Mouse (Mus musculus): ENCODE results near the gene Atp6v1e2. TPM values are rescaled to one million over a fixed set of nuclear protein-coding genes. Genes with fewer than 3 reads are reported as not detected.
A peak's percentile ranks its signal among the peaks of the same experiment; 100 is the strongest.

Atp6v1e2 gene
- polyA plus RNA-seq, 2 experiments, result not detected

DNA sequence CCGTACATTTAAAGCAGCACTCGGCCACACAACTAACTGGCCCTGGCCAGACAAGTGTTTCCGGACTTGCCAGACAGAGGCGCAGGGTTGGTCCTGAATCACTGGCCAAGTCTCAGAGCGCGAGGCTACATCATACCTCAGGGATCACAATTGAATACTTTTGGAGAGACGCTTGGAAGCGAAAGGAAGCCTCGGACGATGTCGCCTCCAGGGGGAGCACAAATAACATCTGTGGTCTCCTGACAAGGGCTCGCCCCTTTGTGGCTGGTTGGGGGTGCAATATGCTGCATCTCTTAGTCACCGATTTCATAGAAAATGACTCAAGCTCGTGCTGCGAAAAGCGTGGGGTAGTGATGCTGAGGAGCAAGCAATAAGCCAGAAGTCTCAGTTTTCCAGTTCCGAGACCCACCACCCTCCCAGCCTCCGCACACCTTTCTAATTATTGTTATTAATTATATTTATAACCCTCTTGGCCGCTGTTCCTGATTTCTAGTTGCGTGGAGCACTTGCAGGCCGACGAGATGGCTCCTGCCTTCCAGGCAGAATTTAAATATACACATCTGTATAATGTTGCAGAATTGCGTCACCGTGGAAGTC lies 14.7 kb upstream of the Atp6v1e2 start:
- peak; percentile 40 for ATAC-seq (ENCODE audit: low FRiP score, low read depth)
- peaks cover 29% of the 10 kb centered on the region for H3K4me1 ChIP-seq (ENCODE audit: control insufficient read depth, insufficient read depth, low read length)
- H3K9me3 ChIP-seq (ENCODE audit: control insufficient read depth, low read length), result no peaks in the 10 kb centered on the region
- H3K27ac ChIP-seq (replicated peaks; ENCODE audit: low read depth, low read length), result peak overlapping the region; percentile 96
- DNase-seq (ENCODE audit: low spot score), result peak; percentile 93
- H3K9ac ChIP-seq (ENCODE audit: low read depth, low read length, severe bottlenecking), result peak overlapping the region; percentile 91
- TF ChIP-seq POLR2A (IDR thresholded peaks at IDR 0.05; ENCODE audit: borderline replicate concordance, extremely low read depth, insufficient read depth, insufficient read length), result no peak
- 0 out of 2 replicates have a peak, but pooled peaks cover 6% of the 10 kb centered on the region for H3K36me3 ChIP-seq (ENCODE audit: control insufficient read depth, insufficient read depth, low read length)
- under 1% methylated on average over 24 of the region's 24 CpGs for WGBS
- H3K4me2 ChIP-seq (replicated peaks; ENCODE audit: low read depth, low read length, severe bottlenecking), result peak overlapping the region; percentile 88
- no peaks in the 10 kb centered on the region for H3K27me3 ChIP-seq (ENCODE audit: control insufficient read depth, insufficient read depth, low read length)
- peak overlapping the region; percentile 80 for H3K4me3 ChIP-seq (replicated peaks; ENCODE audit: low read length)

DNA sequence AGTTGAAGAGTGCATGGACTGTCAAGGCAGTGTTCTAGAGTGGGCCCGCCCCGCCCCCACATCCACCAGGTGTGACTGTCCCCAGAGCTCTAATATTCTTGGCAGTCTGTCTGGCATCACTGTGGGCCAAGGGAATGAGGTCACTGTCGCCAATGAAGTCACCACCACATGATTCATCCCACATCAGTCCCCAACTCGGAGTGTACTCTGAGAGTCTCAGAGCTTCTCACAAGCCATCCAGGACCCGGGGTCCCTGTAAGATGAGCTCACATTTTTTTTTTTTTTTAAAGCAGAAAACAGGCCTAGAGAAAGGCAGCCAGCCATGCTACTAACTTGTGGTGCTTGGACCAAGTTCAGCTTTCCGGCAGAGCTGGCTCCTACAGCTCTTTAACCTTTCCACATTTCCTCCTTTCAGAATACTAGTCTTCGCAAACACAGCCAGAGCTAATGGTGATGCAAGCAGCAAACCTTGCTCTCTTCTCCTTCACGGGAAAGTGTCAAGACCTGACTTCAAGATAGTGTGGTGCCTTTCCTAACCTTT lies 13.7 kb upstream of the Atp6v1e2 start:
- Histone ChIP-seq H3K36me3 (ENCODE audit: control insufficient read depth, insufficient read depth, low read length) (no peaks in the 10 kb centered on the region), H3K4me3 (replicated peaks; ENCODE audit: low read length) (no peak overlapping the region), H3K4me1 (ENCODE audit: control insufficient read depth, insufficient read depth, low read length) (peaks cover 25% of the 10 kb centered on the region), H3K27ac (replicated peaks; ENCODE audit: low read depth, low read length) (peak overlapping the region; percentile 96), H3K27me3 (ENCODE audit: control insufficient read depth, insufficient read depth, low read length) (no peaks in the 10 kb centered on the region), H3K9me3 (ENCODE audit: control insufficient read depth, low read length) (no peaks in the 10 kb centered on the region), H3K4me2 (replicated peaks; ENCODE audit: low read depth, low read length, severe bottlenecking) (peak overlapping the region; percentile 88; the same call in 1 of the 2 replicates), H3K9ac (ENCODE audit: low read depth, low read length, severe bottlenecking) (no peak overlapping the region)
- ATAC-seq (ENCODE audit: low FRiP score, low read depth) (no peak), DNase-seq (ENCODE audit: low spot score) (peak; percentile 70)
- no peak for TF ChIP-seq POLR2A (IDR thresholded peaks at IDR 0.05; ENCODE audit: borderline replicate concordance, extremely low read depth, insufficient read depth, insufficient read length)
- 45% methylated on average over 8 of the region's 8 CpGs for WGBS

DNA sequence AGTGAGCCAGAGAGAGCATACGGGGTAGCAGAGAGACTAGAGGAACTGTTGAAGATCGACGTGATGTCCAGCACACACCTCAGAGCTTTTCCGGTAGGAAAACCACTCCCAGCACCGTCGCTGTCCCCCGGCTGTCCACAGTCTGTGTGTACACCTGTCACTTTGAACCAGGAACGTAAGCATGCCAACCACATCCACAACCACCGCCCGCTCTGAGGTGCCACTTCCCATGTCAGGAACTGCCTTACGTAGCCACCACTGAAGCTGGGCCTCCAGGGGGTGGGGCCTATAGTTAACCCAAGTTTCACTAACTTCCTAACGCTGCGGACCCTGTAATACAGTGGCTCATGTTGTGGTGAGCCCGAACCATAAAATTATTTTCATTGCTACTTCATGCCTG lies 10.3 kb upstream of the Atp6v1e2 start:
- Histone ChIP-seq H3K4me3 (replicated peaks; ENCODE audit: low read length) (no peak overlapping the region), H3K9ac (ENCODE audit: low read depth, low read length, severe bottlenecking) (no peak overlapping the region), H3K27ac (replicated peaks; ENCODE audit: low read depth, low read length) (no peak overlapping the region), H3K4me2 (replicated peaks; ENCODE audit: low read depth, low read length, severe bottlenecking) (no peak overlapping the region), H3K27me3 (ENCODE audit: control insufficient read depth, insufficient read depth, low read length) (no peaks in the 10 kb centered on the region), H3K9me3 (ENCODE audit: control insufficient read depth, low read length) (no peaks in the 10 kb centered on the region), H3K36me3 (ENCODE audit: control insufficient read depth, insufficient read depth, low read length) (no peaks in the 10 kb centered on the region), H3K4me1 (ENCODE audit: control insufficient read depth, insufficient read depth, low read length) (peaks cover 15% of the 10 kb centered on the region)
- TF ChIP-seq POLR2A (IDR thresholded peaks at IDR 0.05; ENCODE audit: borderline replicate concordance, extremely low read depth, insufficient read depth, insufficient read length), result no peak
- WGBS, result 77% methylated on average over 14 of the region's 14 CpGs
- no peak for DNase-seq (ENCODE audit: low spot score)
- no peak for ATAC-seq (ENCODE audit: low FRiP score, low read depth)

DNA sequence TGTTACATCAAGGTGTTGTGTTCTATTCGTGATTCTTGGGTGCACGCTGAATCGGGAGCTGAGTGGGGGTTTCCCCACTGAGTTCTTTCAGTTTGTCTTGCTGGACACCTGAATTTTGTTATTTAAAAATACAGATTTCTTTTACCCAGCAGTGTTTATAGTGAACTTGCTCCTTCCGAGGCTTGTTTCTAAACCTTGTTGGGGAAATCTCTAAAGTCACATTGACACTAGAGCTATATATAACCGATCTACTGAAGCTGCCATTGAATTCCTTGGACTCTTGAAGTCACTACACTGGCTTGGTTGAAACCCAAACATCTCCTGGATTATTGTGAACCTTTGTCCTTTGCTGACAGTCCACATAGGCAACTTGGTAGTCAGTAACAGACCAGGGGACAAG lies 9.5 kb upstream of the Atp6v1e2 start:
- H3K4me1 ChIP-seq (ENCODE audit: control insufficient read depth, insufficient read depth, low read length), result peaks cover 15% of the 10 kb centered on the region
- H3K27me3 ChIP-seq (ENCODE audit: control insufficient read depth, insufficient read depth, low read length), result no peaks in the 10 kb centered on the region
- no peak overlapping the region for H3K9ac ChIP-seq (ENCODE audit: low read depth, low read length, severe bottlenecking)
- WGBS, result 89% methylated on average over 5 of the region's 5 CpGs
- no peaks in the 10 kb centered on the region for H3K9me3 ChIP-seq (ENCODE audit: control insufficient read depth, low read length)
- TF ChIP-seq POLR2A (IDR thresholded peaks at IDR 0.05; ENCODE audit: borderline replicate concordance, extremely low read depth, insufficient read depth, insufficient read length), result no peak
- H3K27ac ChIP-seq (replicated peaks; ENCODE audit: low read depth, low read length), result no peak overlapping the region
- ATAC-seq (ENCODE audit: low FRiP score, low read depth), result no peak
- DNase-seq (ENCODE audit: low spot score), result no peak
- H3K36me3 ChIP-seq (ENCODE audit: control insufficient read depth, insufficient read depth, low read length), result no peaks in the 10 kb centered on the region
- H3K4me3 ChIP-seq (replicated peaks; ENCODE audit: low read length), result no peak overlapping the region
- no peak overlapping the region for H3K4me2 ChIP-seq (replicated peaks; ENCODE audit: low read depth, low read length, severe bottlenecking)

DNA sequence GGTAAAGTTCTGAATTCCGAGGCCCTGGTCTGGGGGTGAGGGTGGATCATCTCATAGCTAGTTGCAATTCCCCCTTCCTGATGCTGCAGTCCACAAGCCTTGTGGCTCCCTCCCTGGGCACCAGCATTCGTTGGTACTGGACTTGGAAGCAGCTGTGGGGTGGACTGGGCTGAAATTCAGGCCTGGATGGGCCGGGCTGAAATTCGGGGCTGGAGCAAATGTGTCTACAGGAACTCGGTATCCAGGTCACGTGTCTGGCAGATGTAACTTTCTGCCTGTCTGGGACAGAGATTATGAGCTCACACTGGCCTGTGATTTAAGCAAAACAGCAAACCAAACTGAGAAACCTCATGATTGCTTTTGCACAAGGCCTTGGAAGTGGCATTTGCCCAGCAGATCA lies 1.1 kb upstream of the Atp6v1e2 start:
- ATAC-seq (ENCODE audit: low FRiP score, low read depth) (no peak), DNase-seq (ENCODE audit: low spot score) (peak; percentile 25)
- TF ChIP-seq POLR2A (IDR thresholded peaks at IDR 0.05; ENCODE audit: borderline replicate concordance, extremely low read depth, insufficient read depth, insufficient read length), result no peak
- Histone ChIP-seq H3K4me3 (replicated peaks; ENCODE audit: low read length) (no peak overlapping the region), H3K36me3 (ENCODE audit: control insufficient read depth, insufficient read depth, low read length) (no peaks in the 10 kb centered on the region), H3K4me2 (replicated peaks; ENCODE audit: low read depth, low read length, severe bottlenecking) (no peak overlapping the region), H3K9me3 (ENCODE audit: control insufficient read depth, low read length) (no peaks in the 10 kb centered on the region), H3K9ac (ENCODE audit: low read depth, low read length, severe bottlenecking) (no peak overlapping the region), H3K27me3 (ENCODE audit: control insufficient read depth, insufficient read depth, low read length) (no peaks in the 10 kb centered on the region), H3K4me1 (ENCODE audit: control insufficient read depth, insufficient read depth, low read length) (peaks cover 9% of the 10 kb centered on the region; the same call in 1 of the 2 replicates), H3K27ac (replicated peaks; ENCODE audit: low read depth, low read length) (peak overlapping the region; percentile 15)
- 57% methylated on average over 6 of the region's 6 CpGs for WGBS

All from limb, embryonic 14.5 days (tissue).